Mouse (Mus musculus): ENCODE measurements around the gene Brsk1. TPM values are rescaled to one million over a fixed set of nuclear protein-coding genes. Genes with fewer than 3 reads are reported as not detected.

The Brsk1 gene
- total RNA-seq, 2 experiments from 2014 or later, result 7.5 to 11.8 TPM

DNA sequence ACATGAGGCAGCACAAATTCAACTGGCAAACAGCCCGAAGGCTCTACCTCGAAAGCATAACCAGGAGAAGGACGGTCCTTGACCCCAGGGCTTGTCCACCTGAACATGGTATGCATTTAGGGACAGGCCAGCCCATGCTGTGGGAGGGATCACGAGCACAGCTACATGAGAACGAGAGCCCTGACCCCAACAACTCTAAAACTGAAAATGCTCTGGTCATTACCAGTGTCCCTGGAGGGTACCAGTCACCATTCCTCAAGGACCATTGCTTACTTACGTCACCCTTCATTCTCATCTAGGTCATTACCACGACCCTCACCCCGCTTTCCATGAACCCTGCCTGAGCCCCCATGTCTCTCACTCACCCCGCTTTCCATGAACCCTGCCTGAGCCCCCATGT, 21.2 kb upstream of the Brsk1 start:
- no peak for DNase-seq

DNA sequence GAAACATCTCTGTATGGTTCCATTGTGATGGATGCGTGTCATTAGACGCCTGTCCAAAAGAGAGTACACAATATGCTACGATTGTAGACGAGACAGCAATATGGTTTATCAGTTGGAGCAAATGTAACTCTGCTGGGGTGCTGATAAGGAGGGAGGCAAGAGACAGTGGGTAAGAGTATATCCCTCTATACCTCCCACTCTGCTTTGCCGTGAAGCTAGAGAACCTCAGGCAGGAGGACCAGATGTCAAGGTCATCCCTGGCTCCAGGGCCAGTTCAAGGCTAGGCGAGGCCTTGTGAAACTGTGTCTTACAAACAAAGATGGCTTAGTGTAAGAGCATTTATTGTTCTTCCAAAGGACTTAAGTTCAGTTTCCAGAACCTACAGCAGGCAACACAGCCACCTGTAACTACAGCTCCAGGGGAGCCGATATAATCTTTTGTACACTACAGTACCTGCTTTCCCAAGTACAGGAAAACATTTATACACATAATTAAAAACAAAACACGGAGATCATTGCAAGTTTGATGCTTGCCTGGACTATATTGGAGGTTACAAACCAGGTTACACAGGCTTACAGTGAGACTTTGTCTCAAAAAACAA, 19.6 kb upstream of the Brsk1 start:
- no peak for DNase-seq

DNA sequence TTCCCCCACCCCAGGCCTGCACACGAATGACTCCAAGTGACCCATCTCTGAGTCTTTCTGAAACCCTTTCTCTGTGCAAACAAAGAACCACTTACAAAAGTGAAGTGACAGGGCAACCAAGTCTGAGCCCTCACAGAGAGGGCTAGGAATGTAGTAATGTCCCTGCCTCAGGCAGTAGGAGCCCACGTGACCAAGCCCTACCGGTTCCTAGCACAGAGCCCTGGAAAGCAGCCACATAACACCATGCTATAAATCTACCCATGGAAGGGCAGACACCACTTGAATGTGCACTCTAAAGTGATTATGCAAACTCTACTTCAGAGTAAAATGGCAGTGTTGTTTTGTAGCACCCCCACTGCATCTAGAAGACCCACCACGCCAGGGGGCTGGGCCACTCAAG, 18.4 kb upstream of the Brsk1 start:
- DNase-seq, result peak; percentile 63

DNA sequence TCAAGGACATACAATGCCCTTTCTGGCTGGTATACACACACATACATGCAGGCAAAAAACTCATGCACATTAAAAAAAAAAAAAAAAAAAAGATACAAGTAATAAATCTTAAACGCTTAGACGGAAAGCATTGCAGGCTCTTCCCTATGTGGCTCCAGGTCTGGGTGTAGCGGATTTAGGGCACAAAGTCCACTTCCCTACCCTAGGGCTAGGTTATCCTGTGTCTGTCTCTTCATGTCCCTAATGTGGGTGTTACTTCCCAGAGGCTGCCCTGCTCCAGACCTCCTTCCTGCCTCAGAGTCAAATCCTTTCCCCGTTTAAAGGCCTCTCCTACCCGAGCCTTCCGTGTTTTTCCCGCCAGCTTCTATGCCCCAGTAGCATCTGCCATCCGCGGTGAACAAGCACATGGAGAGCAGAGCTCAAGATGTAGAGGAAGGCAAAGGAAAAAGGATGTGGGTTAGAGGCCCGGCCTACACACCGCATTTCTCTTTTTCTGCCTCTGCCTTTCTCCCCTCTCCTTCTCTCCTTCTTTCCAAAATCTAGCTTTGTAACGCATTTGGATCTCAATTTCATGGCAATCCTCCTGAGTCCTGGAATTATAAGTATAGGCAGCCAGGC, 16.2 kb upstream of the Brsk1 start:
- no peak for DNase-seq

DNA sequence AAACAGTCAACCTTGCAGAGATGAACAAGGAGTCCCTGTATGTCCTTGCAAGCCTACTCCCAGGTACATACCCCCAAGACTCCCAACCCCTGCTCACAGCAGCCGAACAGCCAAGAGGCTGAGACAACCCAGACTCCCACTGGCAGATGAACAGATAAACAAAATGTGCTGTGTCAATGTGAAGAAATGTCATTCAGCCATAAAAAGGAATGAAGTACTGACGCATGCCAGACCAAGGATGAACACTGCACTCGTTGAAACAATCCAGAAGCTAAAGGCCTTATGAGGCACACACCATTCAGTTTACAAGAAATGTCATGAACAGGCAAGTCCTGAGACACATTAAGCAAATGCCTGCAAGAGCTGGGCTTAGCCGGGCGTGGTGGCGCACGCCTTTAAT, 15.2 kb upstream of the Brsk1 start:
- DNase-seq, result no peak

DNA sequence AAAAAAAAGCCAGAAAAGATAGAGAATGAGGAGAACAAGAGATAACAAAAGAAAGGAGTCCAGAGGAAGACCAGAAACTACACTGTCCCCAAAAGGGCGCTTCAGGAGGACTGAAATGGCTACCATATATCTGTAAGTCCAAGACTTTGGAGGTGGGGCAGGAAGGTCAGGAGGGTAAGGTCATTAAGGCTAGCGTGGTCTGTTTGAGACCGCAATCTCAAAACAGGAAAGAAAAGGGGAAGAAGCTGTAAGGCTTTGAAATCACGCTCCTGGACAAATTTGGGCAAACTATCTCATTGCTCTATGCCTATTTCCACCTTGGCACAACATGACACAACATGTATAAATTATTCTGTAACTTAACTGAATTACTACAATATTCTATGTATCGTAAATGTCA, 7.1 kb upstream of the Brsk1 start:
- no peak for DNase-seq

DNA sequence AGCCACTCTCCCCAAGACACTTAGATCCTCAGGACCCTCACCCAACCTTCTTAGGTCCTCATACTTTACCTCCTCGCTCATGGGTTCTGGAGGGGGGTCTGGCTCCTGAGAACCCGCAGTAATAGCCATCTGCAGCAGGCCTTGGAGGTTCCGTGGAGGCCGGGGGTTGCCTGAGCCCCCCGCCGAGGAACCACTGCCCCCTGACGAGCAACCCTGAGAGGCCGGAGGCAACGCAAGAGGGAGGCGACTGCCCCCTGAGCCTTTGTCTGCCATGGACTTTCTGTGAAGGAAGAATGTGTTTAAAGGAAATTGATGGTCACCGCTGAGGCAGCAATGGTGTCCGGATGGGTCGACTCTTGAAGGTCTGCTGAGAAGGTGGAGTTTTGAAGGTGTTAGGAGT, 6.2 kb upstream of the Brsk1 start:
- no peak for DNase-seq

DNA sequence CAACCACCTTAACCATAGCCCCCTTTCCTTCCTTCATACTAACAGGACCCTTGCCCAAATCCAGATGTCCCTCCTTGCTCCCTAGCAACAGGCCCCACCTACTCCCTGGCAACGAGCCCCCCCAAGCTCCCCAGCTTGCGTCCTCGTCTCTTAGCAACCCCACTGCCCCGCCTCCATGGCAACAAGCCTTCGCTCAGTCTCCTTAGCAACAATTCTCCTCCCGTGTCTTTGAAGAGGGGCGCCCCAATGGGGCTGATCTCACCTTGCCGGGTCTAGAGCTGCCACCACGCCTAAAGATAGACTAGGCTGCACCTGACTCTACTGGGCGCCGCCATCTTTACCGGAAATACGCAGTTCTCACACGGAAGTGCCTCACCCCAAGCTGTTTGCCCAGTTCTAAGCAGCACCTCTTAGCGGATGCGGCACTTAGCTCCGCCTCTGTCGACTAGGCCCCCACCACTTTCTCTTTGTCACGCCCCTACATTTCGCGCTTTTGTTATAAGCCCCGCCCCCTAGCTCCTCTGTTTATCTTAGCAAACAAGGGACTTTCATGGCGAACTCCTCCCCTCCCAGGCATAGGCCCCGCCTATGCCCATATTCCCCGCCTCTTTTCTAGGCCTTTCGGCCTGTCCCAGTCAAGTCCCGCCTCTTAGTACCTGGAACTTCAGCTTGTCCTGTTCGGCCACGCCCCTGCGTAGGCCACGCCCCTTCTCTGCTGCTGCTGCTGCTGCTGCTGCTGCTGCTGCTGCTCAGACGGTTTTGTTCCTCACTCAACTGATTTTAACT, 5.6 kb upstream of the Brsk1 start, which contains the start of gene Hspbp1:
Hspbp1 (minus strand) TSS at position 437 of the 786 bp plus-strand sequence.
- DNase-seq, result peak; percentile 94

DNA sequence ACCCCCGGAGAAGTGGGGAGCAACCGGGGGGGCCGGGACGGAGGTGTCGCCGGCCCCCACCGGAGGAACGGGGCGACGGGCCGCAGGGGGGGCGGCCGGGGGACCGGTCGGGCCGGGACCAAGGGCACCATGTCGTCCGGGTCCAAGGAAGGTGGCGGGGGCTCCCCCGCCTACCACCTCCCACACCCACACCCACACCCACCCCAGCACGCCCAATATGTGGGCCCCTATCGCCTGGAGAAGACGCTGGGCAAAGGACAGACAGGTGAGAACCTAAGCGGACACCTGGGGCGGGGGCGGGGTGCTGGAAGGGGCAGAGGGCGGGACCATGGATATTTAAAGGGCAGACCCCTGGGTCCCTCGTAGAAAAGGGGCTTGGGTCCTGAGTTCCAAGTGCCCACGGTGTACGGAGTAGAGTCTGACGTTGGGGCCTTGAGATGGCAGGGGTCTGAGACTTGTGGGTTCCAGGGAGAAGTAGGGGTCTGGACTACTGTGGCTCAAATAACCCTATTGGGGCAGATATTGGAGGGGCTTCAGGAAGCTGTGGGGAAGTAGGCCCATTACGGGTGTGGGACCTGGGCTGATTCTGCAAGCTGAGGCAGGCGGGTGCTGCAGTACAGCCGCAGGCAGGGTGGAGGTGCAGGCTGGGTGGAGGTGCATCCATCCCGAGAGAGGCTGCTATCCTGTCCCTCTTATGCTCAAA, 698 bp downstream of the Brsk1 start:
- DNase-seq, result no peak

DNA sequence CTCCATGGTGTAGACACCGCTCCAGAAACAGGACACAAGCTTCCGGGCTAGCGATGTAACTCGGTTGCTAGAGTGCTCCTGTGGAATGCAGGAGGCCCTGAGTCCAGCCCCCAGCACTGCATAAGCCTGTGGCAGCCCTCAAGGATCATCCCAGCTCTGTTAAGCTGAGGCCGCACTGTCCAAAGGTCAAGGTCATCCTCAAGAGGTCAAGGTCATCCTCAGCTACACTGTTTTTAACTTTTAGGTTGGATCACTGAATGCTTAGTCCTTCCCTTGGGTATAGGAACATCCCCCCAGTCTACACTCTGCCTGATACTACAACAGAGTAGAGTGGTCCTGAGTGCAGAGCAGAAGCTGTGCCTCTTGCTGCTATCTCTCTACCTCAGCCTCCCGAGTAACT, 2.6 kb downstream of the Brsk1 start:
- DNase-seq, result no peak

DNA sequence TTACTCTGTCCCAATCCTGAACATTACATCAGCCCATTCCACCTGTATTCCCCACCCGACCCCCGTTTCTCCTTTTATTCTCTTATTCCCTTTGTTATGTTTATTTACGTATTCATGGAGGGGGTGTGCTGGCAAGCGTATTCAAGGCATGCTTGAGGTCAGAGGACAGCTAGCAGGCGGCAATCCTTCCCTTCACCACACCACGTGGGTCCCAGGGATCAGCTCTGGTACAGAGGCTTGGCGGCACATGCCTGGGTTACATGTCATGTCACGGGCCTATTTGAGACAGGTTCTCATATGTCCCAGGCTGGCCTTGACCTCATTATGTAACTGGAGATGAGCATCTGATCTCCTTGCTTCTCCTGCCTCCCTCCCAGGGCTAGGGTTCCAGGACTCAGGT, 11.9 kb downstream of the Brsk1 start:
- DNase-seq, result no peak

DNA sequence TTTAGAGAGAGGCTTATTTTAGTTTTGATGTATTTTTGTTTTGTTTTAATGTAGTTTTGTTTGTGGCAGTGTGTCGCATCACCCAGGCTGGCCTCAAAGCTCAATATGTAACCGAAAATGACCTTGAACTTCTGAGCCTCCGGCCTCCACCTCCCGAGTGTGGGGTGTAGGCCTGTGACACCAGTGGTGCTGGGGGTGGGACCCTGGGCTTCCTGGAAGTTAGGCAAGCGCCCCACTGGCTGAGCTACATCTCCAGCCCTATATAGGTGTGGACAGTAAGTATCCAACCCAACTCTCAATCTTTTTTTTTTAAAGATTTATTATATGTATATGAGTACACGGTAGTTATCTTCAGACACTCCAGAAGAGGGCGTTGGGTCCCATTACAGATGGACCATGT, 12.8 kb downstream of the Brsk1 start:
- DNase-seq, result no peak

DNA sequence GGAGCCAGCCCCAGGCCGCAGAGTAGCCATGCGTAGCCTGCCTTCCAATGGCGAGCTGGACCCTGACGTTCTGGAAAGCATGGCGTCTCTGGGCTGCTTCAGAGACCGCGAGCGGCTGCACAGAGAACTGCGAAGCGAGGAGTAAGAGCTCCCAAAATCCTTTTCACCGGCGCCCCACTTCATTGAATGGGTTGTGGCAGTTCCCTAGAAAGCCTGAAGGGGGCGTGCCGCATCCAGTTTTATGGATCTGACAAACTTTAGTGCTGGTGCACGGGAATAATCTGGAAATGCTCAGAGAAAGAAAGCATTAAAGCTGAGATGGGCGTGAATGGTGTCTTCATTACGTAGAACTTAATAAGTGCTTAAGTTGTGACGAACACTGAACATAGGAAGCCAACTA, 14.7 kb downstream of the Brsk1 start:
- peak; percentile 68 for DNase-seq

DNA sequence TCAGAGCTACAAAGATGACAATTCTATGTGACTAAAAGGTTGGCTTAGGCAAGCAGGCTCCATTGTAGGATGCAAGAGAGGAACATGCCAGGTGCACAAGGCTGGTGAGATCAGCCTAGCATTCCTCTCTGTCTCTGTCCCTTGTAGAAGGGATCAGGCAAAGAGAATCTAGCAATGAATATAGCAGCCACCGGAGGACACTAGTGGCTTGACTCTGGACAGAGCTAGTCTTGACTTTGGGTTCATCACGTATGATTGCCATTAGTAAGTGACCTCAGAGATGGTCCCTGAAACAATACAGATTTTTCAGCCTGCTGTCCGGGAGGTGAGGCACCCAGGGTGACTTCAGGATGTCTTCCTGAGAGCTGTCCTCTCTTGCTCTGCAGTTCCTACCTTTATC, 22.2 kb downstream of the Brsk1 start:
- DNase-seq, result no peak

DNA sequence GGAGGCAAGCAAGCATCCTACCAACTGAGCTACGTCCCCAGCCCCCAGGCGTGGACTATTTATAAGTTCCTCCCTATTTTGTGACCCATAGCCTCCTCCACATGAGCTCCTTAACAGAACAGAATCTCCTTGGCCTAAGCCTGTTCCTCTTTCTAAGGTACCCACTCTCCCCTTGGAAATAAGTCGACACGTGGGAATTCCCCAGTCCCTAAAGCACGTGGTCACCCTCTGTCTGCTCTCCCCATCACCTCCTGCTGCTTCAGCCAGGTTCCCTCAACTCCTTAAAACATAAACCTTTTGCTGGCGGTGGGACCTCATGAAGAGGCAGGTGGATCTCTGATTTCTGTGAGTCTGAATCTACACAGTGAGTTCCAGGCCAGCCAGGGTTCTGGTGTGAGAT, 26.6 kb downstream of the Brsk1 start:
- DNase-seq, result no peak

DNA sequence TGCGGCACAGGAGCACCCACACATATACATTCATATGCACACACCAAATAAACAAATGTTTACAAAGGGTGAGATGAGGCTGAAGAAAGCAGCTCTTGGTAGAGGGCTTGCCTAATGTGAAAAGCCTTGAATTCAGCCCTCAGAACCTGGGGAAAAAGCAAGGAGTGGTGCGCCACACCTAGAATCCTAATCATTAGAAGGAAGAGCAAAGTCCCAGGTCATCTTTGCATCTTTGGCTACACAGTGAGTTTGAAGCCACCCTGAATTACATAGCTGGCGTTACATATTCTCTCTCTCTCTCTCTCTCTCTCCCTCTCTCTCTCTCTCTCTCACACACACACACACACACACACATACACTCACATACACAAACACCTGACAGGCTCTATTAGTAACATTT, 28.9 kb downstream of the Brsk1 start:
- no peak for DNase-seq

DNA sequence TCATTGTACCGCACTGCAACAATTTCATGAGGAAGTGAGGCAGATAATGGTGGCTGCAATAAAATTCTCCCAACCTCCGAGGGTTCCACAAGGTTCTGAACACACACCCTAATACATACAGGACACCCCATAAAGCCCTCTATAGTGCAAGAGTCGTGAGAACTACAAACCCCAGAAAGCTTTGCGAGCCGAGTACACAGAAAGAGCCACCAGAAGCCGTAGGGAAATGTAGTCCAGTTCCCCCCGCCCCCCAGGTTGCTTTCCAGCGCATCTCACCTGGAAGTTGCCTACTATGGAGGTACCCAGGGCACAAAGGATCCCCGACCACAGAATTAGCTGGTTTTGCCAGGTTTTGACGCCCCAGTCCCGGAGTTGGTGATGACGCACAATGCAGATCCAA, 33.1 kb downstream of the Brsk1 start:
- DNase-seq, result peak; percentile 38

DNA sequence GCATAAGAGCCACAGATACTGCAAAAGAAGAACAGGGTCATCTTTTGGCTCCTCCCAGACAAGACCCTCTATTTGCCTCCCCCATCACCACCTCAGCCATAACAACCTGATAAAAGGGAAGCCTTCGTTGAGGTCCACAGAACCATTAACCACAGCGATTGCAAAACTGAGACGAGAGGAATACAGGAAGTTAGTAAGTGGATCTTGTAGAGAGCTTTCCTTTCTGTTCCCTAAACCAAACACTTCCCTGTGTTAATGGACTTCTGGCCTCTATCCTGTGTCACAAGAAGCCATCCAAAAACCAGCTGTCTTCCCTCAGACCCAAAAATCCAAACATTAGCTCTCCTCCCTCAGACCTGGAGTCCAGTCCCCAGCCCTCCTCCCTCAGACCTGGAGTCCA, 34.0 kb downstream of the Brsk1 start:
- DNase-seq, result no peak

DNA sequence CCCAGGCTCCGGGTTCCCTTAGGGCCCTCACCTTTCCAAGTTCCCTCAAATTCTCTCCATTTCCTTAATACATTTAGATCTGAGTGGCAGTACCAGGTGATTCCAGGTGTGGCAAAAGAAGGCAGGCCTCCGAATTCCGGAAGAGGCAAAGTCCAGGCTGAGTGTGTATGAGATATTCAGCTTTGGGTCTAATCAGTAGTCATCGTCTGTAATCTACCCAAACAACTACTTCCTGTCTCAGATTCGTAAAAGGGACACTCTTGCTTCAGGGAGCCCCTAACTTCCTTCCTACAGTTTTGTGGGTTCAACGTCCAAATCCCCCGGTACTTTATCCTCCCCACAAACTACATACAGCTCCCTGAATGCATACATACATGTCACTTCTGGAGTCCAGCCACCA, 34.8 kb downstream of the Brsk1 start, which contains the start of gene Tmem150b:
Tmem150b (minus strand) TSS at position 81 of the 400 bp plus-strand sequence.
- no peak for DNase-seq

DNA sequence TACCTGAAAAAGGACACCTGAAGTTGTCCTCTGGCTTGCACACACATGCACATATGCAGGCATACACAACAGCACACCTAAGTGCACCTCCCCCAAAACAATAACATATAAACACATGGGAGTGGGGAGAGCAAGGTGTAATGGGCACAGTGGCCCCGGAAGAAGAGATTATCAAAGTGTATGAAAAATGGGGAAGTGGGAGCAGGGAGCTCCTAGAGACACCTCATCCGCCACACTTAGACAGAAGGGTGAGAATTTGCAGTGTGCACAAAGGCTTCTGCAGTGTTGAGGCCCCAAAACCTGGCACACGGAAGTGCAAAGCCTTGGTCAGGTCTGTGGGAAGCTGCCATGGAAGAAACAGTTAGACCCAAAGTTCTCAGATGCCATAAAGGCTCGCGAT, 40.7 kb downstream of the Brsk1 start:
- no peak for DNase-seq

DNA sequence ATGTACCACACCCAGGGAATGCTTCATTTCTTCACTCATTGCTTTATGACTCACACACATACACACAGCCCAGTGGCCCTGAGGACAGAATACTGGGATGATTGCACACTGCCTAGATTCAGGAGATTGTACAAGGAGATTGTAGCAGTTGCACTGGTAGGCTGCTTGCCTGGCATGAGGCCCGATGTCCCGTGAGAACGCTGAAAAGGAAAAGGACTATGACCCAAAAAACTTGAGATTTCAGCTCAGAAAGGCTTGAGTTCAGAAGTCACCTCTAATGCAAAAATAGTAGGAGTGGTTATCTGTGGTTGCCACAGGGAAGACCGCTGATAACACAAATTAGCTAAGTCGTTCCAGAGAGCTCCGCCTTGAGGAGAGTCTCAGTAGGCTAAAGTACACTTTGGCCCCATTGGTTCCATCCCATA, 42.6 kb downstream of the Brsk1 start:
- DNase-seq, result peak; percentile 46

DNA sequence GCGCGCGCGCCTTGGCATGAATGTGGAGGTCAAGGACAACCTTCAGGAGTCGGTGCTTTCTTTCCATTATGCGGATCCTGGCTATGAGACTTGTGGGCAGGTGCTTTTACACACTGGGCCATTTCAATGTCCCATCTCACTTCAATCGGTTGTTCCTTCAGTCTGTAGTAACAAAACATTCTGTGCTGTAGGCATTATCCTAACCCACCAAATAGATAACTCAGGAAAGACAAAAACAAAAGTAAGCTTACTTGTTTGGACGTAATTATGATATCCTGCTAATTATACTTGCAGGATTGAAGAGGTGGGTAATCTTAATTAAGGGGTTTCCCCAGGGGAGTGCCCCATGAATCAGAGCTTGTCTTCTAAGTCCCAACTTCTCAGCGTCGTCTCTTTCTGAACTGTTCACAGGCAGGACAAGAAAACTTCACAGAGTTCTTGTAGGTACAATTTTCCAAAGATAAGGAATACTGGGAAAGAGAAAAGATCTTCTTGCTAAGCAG, 48.7 kb downstream of the Brsk1 start:
- peak; percentile 22 for DNase-seq

Measured in adrenal gland, postnatal 10 days (tissue).